Mouse (Mus musculus): Measurements from ENCODE around the gene Dlgap4.
A peak's percentile ranks its signal among the peaks of the same experiment; 100 is the strongest.

The Dlgap4 gene

GRCm38 (mm10) chr2:156617536-156617935, 4.0 kb downstream of the Dlgap4 start:
- no peak for DNase-seq (ENCODE audit: low read depth, low spot score)

- DNase-seq (ENCODE audit: low read depth, low spot score) = no peak
Measured at GRCm38 (mm10) chr2:156620874-156621273, 7.4 kb downstream of the Dlgap4 start.

GRCm38 (mm10) chr2:156621449-156621848, 7.9 kb downstream of the Dlgap4 start:
- DNase-seq (ENCODE audit: low read depth, low spot score) = no peak

GRCm38 (mm10) chr2:156622192-156622591, 8.7 kb downstream of the Dlgap4 start:
- DNase-seq (ENCODE audit: low read depth, low spot score) = no peak

GRCm38 (mm10) chr2:156623246-156623645, 9.7 kb downstream of the Dlgap4 start:
- DNase-seq (ENCODE audit: low read depth, low spot score) = no peak

- no peak for DNase-seq (ENCODE audit: low read depth, low spot score)
Measured at GRCm38 (mm10) chr2:156625307-156625706, 11.8 kb downstream of the Dlgap4 start.

- DNase-seq (ENCODE audit: low read depth, low spot score) = no peak
Measured at GRCm38 (mm10) chr2:156626119-156626518, 12.6 kb downstream of the Dlgap4 start.

- DNase-seq (ENCODE audit: low read depth, low spot score) = no peak
Measured at GRCm38 (mm10) chr2:156626544-156626943, 13.0 kb downstream of the Dlgap4 start.

GRCm38 (mm10) chr2:156627917-156628316, 14.4 kb downstream of the Dlgap4 start:
- peak; percentile 66 for DNase-seq (ENCODE audit: low read depth, low spot score)

GRCm38 (mm10) chr2:156630288-156630687, 16.8 kb downstream of the Dlgap4 start:
- DNase-seq (ENCODE audit: low read depth, low spot score) = no peak

GRCm38 (mm10) chr2:156632721-156633120, 19.2 kb downstream of the Dlgap4 start:
- DNase-seq (ENCODE audit: low read depth, low spot score) = no peak

GRCm38 (mm10) chr2:156635091-156635490, 21.6 kb downstream of the Dlgap4 start:
- no peak for DNase-seq (ENCODE audit: low read depth, low spot score)

GRCm38 (mm10) chr2:156641141-156641540, 27.6 kb downstream of the Dlgap4 start:
- no peak for DNase-seq (ENCODE audit: low read depth, low spot score)

GRCm38 (mm10) chr2:156642931-156643330, 29.4 kb downstream of the Dlgap4 start:
- no peak for DNase-seq (ENCODE audit: low read depth, low spot score)

GRCm38 (mm10) chr2:156643406-156643805, 29.9 kb downstream of the Dlgap4 start:
- no peak for DNase-seq (ENCODE audit: low read depth, low spot score)

- no peak for DNase-seq (ENCODE audit: low read depth, low spot score)
Measured at GRCm38 (mm10) chr2:156645145-156645544, 31.6 kb downstream of the Dlgap4 start.

- DNase-seq (ENCODE audit: low read depth, low spot score) = no peak
Measured at GRCm38 (mm10) chr2:156646877-156647276, 33.4 kb downstream of the Dlgap4 start.

- no peak for DNase-seq (ENCODE audit: low read depth, low spot score)
Measured at GRCm38 (mm10) chr2:156648042-156648441, 34.5 kb downstream of the Dlgap4 start.

GRCm38 (mm10) chr2:156649450-156649849, 35.9 kb downstream of the Dlgap4 start:
- no peak for DNase-seq (ENCODE audit: low read depth, low spot score)

GRCm38 (mm10) chr2:156651019-156651418, 37.5 kb downstream of the Dlgap4 start:
- no peak for DNase-seq (ENCODE audit: low read depth, low spot score)

GRCm38 (mm10) chr2:156652841-156653240, 39.3 kb downstream of the Dlgap4 start:
- DNase-seq (ENCODE audit: low read depth, low spot score) = no peak

- DNase-seq (ENCODE audit: low read depth, low spot score) = peak; percentile 79
Measured at GRCm38 (mm10) chr2:156654148-156654547, 40.6 kb downstream of the Dlgap4 start.

- DNase-seq (ENCODE audit: low read depth, low spot score) = no peak
Measured at GRCm38 (mm10) chr2:156655626-156656025, 42.1 kb downstream of the Dlgap4 start.

- DNase-seq (ENCODE audit: low read depth, low spot score) = no peak
Measured at GRCm38 (mm10) chr2:156657522-156657921, 44.0 kb downstream of the Dlgap4 start.
